Mouse (Mus musculus) kidney, embryonic 15.5 days (tissue): ENCODE measurements around the gene Manbal. TPM values are rescaled to one million over a fixed set of nuclear protein-coding genes. Genes with fewer than 3 reads are reported as not detected.

Experiments used
- ATAC-seq: fragments of 200-750 bp; cut with Nextera tagmentation; replicated peaks from 2 replicates; pipeline ENCODE4 v1.8.0; 2017; ENCODE audit warnings: moderate TSS enrichment; ENCODE audit not compliant: low FRiP score
- H3K27ac ChIP-seq: fragments of 300-500 bp; sonication (generic); 2 replicates; pipeline ENCODE4 v1.5.1; 2015; ENCODE audit warnings: mild to moderate bottlenecking, inconsistent platforms
- H3K27me3 ChIP-seq: fragments of 300-500 bp; sonication (generic); 2 replicates; pipeline ENCODE4 v1.6.1; 2015; ENCODE audit warnings: inconsistent platforms
- H3K36me3 ChIP-seq: fragments of 300-500 bp; sonication (generic); 2 replicates; pipeline ENCODE4 v1.6.1; 2015; ENCODE audit warnings: inconsistent platforms
- H3K4me1 ChIP-seq: fragments of 300-500 bp; sonication (generic); 2 replicates; pipeline ENCODE4 v1.6.1; 2015; ENCODE audit warnings: inconsistent platforms
- H3K4me2 ChIP-seq: fragments of 300-500 bp; sonication (generic); 2 replicates; pipeline ENCODE4 v1.6.1; 2015; ENCODE audit warnings: moderate library complexity, mild to moderate bottlenecking, inconsistent platforms
- H3K4me3 ChIP-seq: fragments of 300-500 bp; sonication (generic); replicated peaks from 2 replicates; pipeline ENCODE4 v1.5.1; 2015; ENCODE audit warnings: mild to moderate bottlenecking, inconsistent platforms
- H3K9ac ChIP-seq: fragments of 300-500 bp; sonication (generic); 2 replicates; pipeline ENCODE4 v1.6.1; 2015; ENCODE audit warnings: mild to moderate bottlenecking, inconsistent platforms
- H3K9me3 ChIP-seq: fragments of 300-500 bp; sonication (generic); replicated peaks from 2 replicates; pipeline ENCODE4 v1.6.1; 2016; ENCODE audit warnings: inconsistent platforms
- WGBS: fragments of 180-500 bp; shearing (Covaris S2); methylation state at CpG from one replicate; pipeline ENCODE4 v1.1.7; 2015; ENCODE audit warnings: mixed read lengths; 5-methylcytosine and 5-hydroxymethylcytosine counted together
- polyA plus RNA-seq: library from polyadenylated mRNA; unstranded; fragments of >200 nt; fragmentation: Nextera tagmentation; extraction: Ambion mirVana; gene quantifications from 2 replicates; pipeline ENCODE4 v1.2.1, GENCODE M21; 2015

Gene Manbal
- polyA plus RNA-seq, 1 experiment from 2014 or later = 81.2 TPM

- Histone ChIP-seq H3K27ac (peak overlapping the region; percentile 14; the same call in 1 of the 2 replicates), H3K9me3 (no peaks in the 10 kb centered on the region), H3K9ac (no peak overlapping the region), H3K4me1 (peaks cover 43% of the 10 kb centered on the region), H3K4me2 (peak overlapping the region; percentile 13; the same call in 1 of the 2 replicates), H3K4me3 (no peak overlapping the region), H3K36me3 (no peaks in the 10 kb centered on the region), H3K27me3 (no peaks in the 10 kb centered on the region)
- under 1% methylated on average over 7 of the region's 7 CpGs for WGBS
- no peak; the same call in 1 of the 2 replicates for ATAC-seq
Measured at GRCm38 (mm10) chr2:157418609-157419071, 51.2 kb downstream of the Manbal start.

GRCm38 (mm10) chr2:157419506-157419905 lies 52.1 kb downstream of the Manbal start:
- Histone ChIP-seq H3K27me3 (no peaks in the 10 kb centered on the region), H3K9ac (no peak overlapping the region), H3K9me3 (no peaks in the 10 kb centered on the region), H3K4me2 (no peak overlapping the region), H3K36me3 (no peaks in the 10 kb centered on the region), H3K4me3 (no peak overlapping the region), H3K27ac (no peak overlapping the region), H3K4me1 (peaks cover 45% of the 10 kb centered on the region)
- no peak for ATAC-seq

- WGBS = 89% methylated on average over 4 of the region's 4 CpGs
- H3K4me2 ChIP-seq = no peak overlapping the region
- no peaks in the 10 kb centered on the region for H3K36me3 ChIP-seq
- H3K27me3 ChIP-seq = no peaks in the 10 kb centered on the region
- no peaks in the 10 kb centered on the region for H3K9me3 ChIP-seq
- H3K27ac ChIP-seq = no peak overlapping the region
- H3K4me3 ChIP-seq = no peak overlapping the region
- peaks cover 53% of the 10 kb centered on the region for H3K4me1 ChIP-seq
- no peak overlapping the region for H3K9ac ChIP-seq
- ATAC-seq = no peak
Measured at GRCm38 (mm10) chr2:157420404-157420803, 53.0 kb downstream of the Manbal start.

- no peaks in the 10 kb centered on the region for H3K27me3 ChIP-seq
- H3K4me3 ChIP-seq = no peak overlapping the region
- peak overlapping the region; percentile 94 for H3K27ac ChIP-seq
- no peaks in the 10 kb centered on the region for H3K9me3 ChIP-seq
- no peak overlapping the region for H3K9ac ChIP-seq
- H3K36me3 ChIP-seq = no peaks in the 10 kb centered on the region
- peaks cover 67% of the 10 kb centered on the region for H3K4me1 ChIP-seq
- H3K4me2 ChIP-seq = 0 out of 2 replicates have a peak overlapping the region, but pooled peaks have one; percentile 87
- no peak; the same call in 1 of the 2 replicates for ATAC-seq
- 59% methylated on average over 11 of the region's 11 CpGs for WGBS
Measured at GRCm38 (mm10) chr2:157422062-157422655, 54.8 kb downstream of the Manbal start.

GRCm38 (mm10) chr2:157422854-157423705 lies 55.7 kb downstream of the Manbal start:
- ATAC-seq = peak; percentile 82
- Histone ChIP-seq H3K4me1 (peaks cover 66% of the 10 kb centered on the region), H3K4me2 (peak overlapping the region; percentile 87), H3K9me3 (no peaks in the 10 kb centered on the region), H3K27me3 (no peaks in the 10 kb centered on the region), H3K9ac (peak overlapping the region; percentile 99; the same call in 1 of the 2 replicates), H3K4me3 (peak overlapping the region; percentile 88), H3K36me3 (peaks cover 5% of the 10 kb centered on the region; the same call in 1 of the 2 replicates), H3K27ac (peak overlapping the region; percentile 94)
- 36% methylated on average over 11 of the region's 11 CpGs for WGBS

GRCm38 (mm10) chr2:157423706-157424125 lies 56.3 kb downstream of the Manbal start:
- WGBS = 10% methylated on average over 17 of the region's 21 CpGs
- Histone ChIP-seq H3K27me3 (no peaks in the 10 kb centered on the region), H3K4me3 (peak overlapping the region; percentile 88), H3K36me3 (peaks cover 10% of the 10 kb centered on the region; the same call in 1 of the 2 replicates), H3K9me3 (no peaks in the 10 kb centered on the region), H3K9ac (peak overlapping the region; percentile 99), H3K4me1 (peaks cover 66% of the 10 kb centered on the region), H3K4me2 (peak overlapping the region; percentile 87), H3K27ac (peak overlapping the region; percentile 94)
- no peak for ATAC-seq

- Histone ChIP-seq H3K27me3 (no peaks in the 10 kb centered on the region), H3K4me2 (peak overlapping the region; percentile 87), H3K27ac (peak overlapping the region; percentile 94), H3K9ac (peak overlapping the region; percentile 99), H3K4me1 (peaks cover 65% of the 10 kb centered on the region), H3K9me3 (no peaks in the 10 kb centered on the region), H3K36me3 (peaks cover 10% of the 10 kb centered on the region; the same call in 1 of the 2 replicates), H3K4me3 (peak overlapping the region; percentile 88)
- 2% methylated on average over 61 of the region's 98 CpGs for WGBS
- ATAC-seq = no peak; the same call in 1 of the 2 replicates
Measured at GRCm38 (mm10) chr2:157424126-157424903, 56.9 kb downstream of the Manbal start.

- WGBS = 49% methylated on average over 16 of the region's 16 CpGs
- H3K9me3 ChIP-seq = no peaks in the 10 kb centered on the region
- H3K9ac ChIP-seq = peak overlapping the region; percentile 99
- no peaks in the 10 kb centered on the region for H3K27me3 ChIP-seq
- peak overlapping the region; percentile 94 for H3K27ac ChIP-seq
- peaks cover 13% of the 10 kb centered on the region; the same call in 1 of the 2 replicates for H3K36me3 ChIP-seq
- peaks cover 70% of the 10 kb centered on the region for H3K4me1 ChIP-seq
- peak overlapping the region; percentile 87 for H3K4me2 ChIP-seq
- no peak for ATAC-seq
- peak overlapping the region; percentile 88 for H3K4me3 ChIP-seq
Measured at GRCm38 (mm10) chr2:157424904-157425642, 57.7 kb downstream of the Manbal start.

GRCm38 (mm10) chr2:157425643-157425988 lies 58.2 kb downstream of the Manbal start:
- peaks cover 13% of the 10 kb centered on the region; the same call in 1 of the 2 replicates for H3K36me3 ChIP-seq
- peaks cover 76% of the 10 kb centered on the region for H3K4me1 ChIP-seq
- H3K9me3 ChIP-seq = no peaks in the 10 kb centered on the region
- H3K27me3 ChIP-seq = no peaks in the 10 kb centered on the region
- no peak for ATAC-seq
- H3K9ac ChIP-seq = no peak overlapping the region
- peak overlapping the region; percentile 88 for H3K4me3 ChIP-seq
- peak overlapping the region; percentile 87 for H3K4me2 ChIP-seq
- WGBS = 64% methylated on average over 6 of the region's 6 CpGs
- peak overlapping the region; percentile 94 for H3K27ac ChIP-seq

GRCm38 (mm10) chr2:157426171-157426570 lies 58.8 kb downstream of the Manbal start:
- H3K27ac ChIP-seq = 0 out of 2 replicates have a peak overlapping the region, but pooled peaks have one; percentile 9
- WGBS = 72% methylated on average over 6 of the region's 6 CpGs
- H3K4me1 ChIP-seq = peaks cover 81% of the 10 kb centered on the region

GRCm38 (mm10) chr2:157427164-157427563 lies 59.8 kb downstream of the Manbal start:
- H3K9me3 ChIP-seq = no peaks in the 10 kb centered on the region
- ATAC-seq = no peak
- 90% methylated on average over 5 of the region's 5 CpGs for WGBS
- H3K27ac ChIP-seq = no peak overlapping the region
- H3K4me2 ChIP-seq = no peak overlapping the region
- no peaks in the 10 kb centered on the region for H3K27me3 ChIP-seq
- no peak overlapping the region for H3K4me3 ChIP-seq
- no peak overlapping the region for H3K9ac ChIP-seq
- peaks cover 87% of the 10 kb centered on the region for H3K4me1 ChIP-seq
- peaks cover 18% of the 10 kb centered on the region for H3K36me3 ChIP-seq

More at GRCm38 (mm10) chr2:157426171-157426570, 58.8 kb downstream of the Manbal start:
- no peaks in the 10 kb centered on the region for H3K27me3 ChIP-seq
- H3K9me3 ChIP-seq = no peaks in the 10 kb centered on the region
- ATAC-seq = no peak
- peaks cover 13% of the 10 kb centered on the region; the same call in 1 of the 2 replicates for H3K36me3 ChIP-seq
- H3K4me3 ChIP-seq = no peak overlapping the region
- H3K9ac ChIP-seq = no peak overlapping the region
- peak overlapping the region; percentile 87; the same call in 1 of the 2 replicates for H3K4me2 ChIP-seq
